Mouse (Mus musculus): ENCODE results near the gene Smg7. TPM values are rescaled to one million over a fixed set of nuclear protein-coding genes. Genes with fewer than 3 reads are reported as not detected.

Smg7 gene
- polyA plus RNA-seq, 1 experiment, result 16.6 TPM

DNA sequence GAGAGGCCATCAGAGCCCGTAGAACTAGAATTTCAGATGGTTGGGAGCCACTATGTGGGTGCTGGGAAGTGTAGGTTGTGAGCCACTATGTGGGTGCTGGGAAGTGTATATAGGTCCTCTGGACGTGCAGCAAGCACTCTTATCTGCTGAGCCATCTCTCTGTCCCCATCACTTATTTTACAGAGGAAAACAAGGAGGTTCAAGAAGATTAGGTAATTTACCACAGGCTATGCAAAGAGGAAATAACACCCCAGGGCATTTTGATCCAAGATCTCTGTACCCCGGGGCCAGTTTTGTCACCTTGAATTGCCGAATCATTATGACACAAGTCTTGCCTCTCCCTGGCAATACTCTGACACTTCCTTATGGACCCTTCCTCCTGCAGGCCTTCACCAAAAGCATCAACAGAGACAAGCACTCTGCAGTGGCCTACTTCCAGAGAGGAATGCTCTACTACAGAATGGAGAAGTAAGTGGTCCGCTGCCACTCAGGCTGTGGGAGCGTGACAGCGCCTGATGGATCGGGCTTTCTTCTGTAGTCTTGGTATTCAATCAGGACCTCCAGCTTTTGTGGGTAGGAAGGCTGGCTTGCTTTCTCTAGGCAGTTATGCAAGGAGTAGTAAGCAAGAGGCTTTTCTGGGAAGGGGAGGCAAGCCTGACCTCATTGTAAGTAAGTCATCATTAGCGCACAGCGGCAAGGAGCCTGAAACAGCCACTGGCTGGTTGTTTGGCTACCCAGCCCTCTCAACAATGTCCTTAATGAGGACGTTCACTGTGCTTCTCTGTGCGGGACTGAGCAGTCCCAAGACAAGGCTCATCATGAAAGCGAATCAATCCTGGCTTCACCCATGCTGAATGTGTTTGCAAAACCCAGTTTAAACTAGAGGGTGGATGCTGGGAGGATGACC lies 91.7 kb downstream of the Smg7 start:
- TF ChIP-seq MYOG (IDR thresholded peaks at IDR 0.05; ENCODE audit: control insufficient read depth, extremely low read depth, insufficient read length), result no peak
- TF ChIP-seq CEBPB (IDR thresholded peaks at IDR 0.05; ENCODE audit: low read depth), result no peak
- TF ChIP-seq MAX (IDR thresholded peaks at IDR 0.05), result no peak
- no peak for TF ChIP-seq MYOD1 (IDR thresholded peaks at IDR 0.05; ENCODE audit: control insufficient read depth, insufficient read length, low read depth)
- no peak for TF ChIP-seq CTCF (IDR thresholded peaks at IDR 0.05; ENCODE audit: control insufficient read depth, insufficient read depth, insufficient read length)
- no peak for TF ChIP-seq FOSL1 (IDR thresholded peaks at IDR 0.05; ENCODE audit: insufficient read depth, low read length, poor library complexity, severe bottlenecking)
- TF ChIP-seq USF1 (IDR thresholded peaks at IDR 0.05; ENCODE audit: low read depth), result no peak
- no peak overlapping the region for H3ac ChIP-seq (ENCODE audit: control insufficient read depth, insufficient read length, low read depth)
- no peaks in the 10 kb centered on the region for H3K79me3 ChIP-seq (ENCODE audit: low read depth)
- peaks cover 2% of the 10 kb centered on the region for H3K27me3 ChIP-seq (ENCODE audit: control insufficient read depth, insufficient read depth, insufficient read length)
- H3K36me3 ChIP-seq (ENCODE audit: control insufficient read depth, insufficient read depth), result no peaks in the 10 kb centered on the region
- no peaks in the 10 kb centered on the region for H3K79me2 ChIP-seq (ENCODE audit: control insufficient read depth, insufficient read depth)
- no peak overlapping the region for H3K4me3 ChIP-seq (ENCODE audit: insufficient read depth, poor library complexity, severe bottlenecking)

- TF ChIP-seq MYOG (IDR thresholded peaks at IDR 0.05; ENCODE audit: control insufficient read depth, extremely low read depth, insufficient read length) (no peak), FOSL1 (IDR thresholded peaks at IDR 0.05; ENCODE audit: insufficient read depth, low read length, poor library complexity, severe bottlenecking) (no peak), USF1 (IDR thresholded peaks at IDR 0.05; ENCODE audit: low read depth) (no peak), CTCF (IDR thresholded peaks at IDR 0.05; ENCODE audit: control insufficient read depth, insufficient read depth, insufficient read length) (no peak), CEBPB (IDR thresholded peaks at IDR 0.05; ENCODE audit: low read depth) (no peak), MAX (IDR thresholded peaks at IDR 0.05) (no peak), MYOD1 (IDR thresholded peaks at IDR 0.05; ENCODE audit: control insufficient read depth, insufficient read length, low read depth) (no peak)
- Histone ChIP-seq H3K36me3 (ENCODE audit: control insufficient read depth, insufficient read depth) (no peaks in the 10 kb centered on the region), H3K79me3 (ENCODE audit: low read depth) (no peaks in the 10 kb centered on the region), H3K4me3 (ENCODE audit: insufficient read depth, poor library complexity, severe bottlenecking) (no peak overlapping the region), H3K79me2 (ENCODE audit: control insufficient read depth, insufficient read depth) (no peaks in the 10 kb centered on the region), H3ac (ENCODE audit: control insufficient read depth, insufficient read length, low read depth) (no peak overlapping the region), H3K27me3 (ENCODE audit: control insufficient read depth, insufficient read depth, insufficient read length) (peaks cover 7% of the 10 kb centered on the region)
These were observed 92.7 kb downstream of the Smg7 start for GRCm38 (mm10) chr1:152809541-152810252.

DNA sequence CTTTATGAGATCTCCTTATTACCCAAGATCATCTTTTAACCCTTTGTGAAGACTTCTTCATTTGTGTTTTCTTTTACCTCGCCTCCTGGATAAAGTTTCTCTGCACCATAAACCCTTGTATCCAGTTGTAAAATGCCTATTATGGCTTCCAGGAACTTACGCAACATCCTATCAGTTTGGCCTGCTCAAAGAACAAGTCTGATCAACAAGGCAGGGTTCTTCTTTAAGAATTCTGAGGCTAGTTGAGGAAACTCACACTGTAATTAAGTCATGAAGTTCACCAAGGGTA lies 94.1 kb downstream of the Smg7 start:
- Histone ChIP-seq H3K79me2 (ENCODE audit: control insufficient read depth, insufficient read depth) (no peaks in the 10 kb centered on the region), H3K27me3 (ENCODE audit: control insufficient read depth, insufficient read depth, insufficient read length) (peaks cover 10% of the 10 kb centered on the region), H3K4me3 (ENCODE audit: insufficient read depth, poor library complexity, severe bottlenecking) (no peak overlapping the region), H3K36me3 (ENCODE audit: control insufficient read depth, insufficient read depth) (no peaks in the 10 kb centered on the region), H3K79me3 (ENCODE audit: low read depth) (no peaks in the 10 kb centered on the region), H3ac (ENCODE audit: control insufficient read depth, insufficient read length, low read depth) (no peak overlapping the region)
- TF ChIP-seq CEBPB (IDR thresholded peaks at IDR 0.05; ENCODE audit: low read depth), result no peak

DNA sequence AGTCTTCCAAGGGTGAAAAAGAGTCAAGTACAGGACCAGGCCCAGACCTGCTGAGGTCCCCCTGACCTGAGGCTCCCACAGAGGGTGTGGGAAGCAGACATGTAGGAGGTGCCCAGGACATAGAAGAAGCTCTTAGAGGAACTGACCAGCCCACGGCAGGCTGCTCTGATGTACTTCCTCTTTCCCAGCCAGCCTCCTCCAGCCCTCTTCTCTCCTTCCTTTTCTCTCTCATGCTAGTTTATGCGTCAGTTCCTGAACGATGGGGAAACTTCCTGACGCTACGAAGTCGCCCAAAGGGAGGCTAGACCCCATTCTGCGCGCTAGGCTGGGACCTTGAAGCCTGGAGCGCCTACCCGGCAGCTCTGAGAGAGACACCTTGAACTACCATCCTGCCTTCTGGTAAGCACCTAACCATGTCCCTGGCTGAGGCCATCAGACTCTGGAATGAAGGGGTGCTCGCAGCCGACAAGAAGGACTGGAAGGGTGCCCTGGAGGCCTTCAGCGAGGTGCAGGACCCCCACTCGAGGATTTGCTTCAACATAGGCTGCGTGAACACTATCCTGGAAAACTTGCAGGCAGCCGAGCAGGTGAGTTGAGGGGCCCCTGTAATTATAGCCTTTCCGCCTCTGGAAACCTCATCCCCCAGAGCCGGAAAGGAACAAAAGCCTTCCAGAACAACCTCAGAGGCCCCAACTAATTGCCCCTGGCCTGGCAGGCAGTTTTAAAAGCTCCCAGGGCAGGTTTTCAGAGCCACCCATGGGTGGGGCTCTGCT lies 94.6 kb downstream of the Smg7 start:
- Histone ChIP-seq H3K79me3 (ENCODE audit: low read depth) (no peaks in the 10 kb centered on the region), H3K27me3 (ENCODE audit: control insufficient read depth, insufficient read depth, insufficient read length) (peaks cover 10% of the 10 kb centered on the region), H3K36me3 (ENCODE audit: control insufficient read depth, insufficient read depth) (no peaks in the 10 kb centered on the region), H3K4me3 (ENCODE audit: insufficient read depth, poor library complexity, severe bottlenecking) (no peak overlapping the region), H3ac (ENCODE audit: control insufficient read depth, insufficient read length, low read depth) (no peak overlapping the region), H3K79me2 (ENCODE audit: control insufficient read depth, insufficient read depth) (no peaks in the 10 kb centered on the region)
- no peak for TF ChIP-seq USF1 (IDR thresholded peaks at IDR 0.05; ENCODE audit: low read depth)

DNA sequence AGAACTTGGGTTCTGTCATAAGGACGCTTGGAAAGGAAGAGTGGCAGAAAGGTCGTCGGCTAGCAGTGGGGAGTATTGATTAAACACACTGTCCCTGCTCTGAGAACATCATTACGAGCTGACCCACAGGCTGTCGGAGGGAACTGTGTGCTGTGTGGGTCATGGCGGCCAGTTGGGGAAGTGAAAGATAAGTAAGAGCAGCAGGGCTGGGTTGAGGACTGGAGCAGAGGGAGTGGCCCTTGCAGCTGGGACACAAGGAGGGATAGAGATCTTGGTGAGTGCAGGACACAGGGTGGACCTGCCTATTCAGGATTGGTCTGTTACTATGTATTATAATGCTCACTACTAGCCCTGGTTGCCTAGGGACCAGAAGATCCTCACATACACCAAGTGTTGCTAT lies 97.5 kb downstream of the Smg7 start:
- H3ac ChIP-seq (ENCODE audit: control insufficient read depth, insufficient read length, low read depth), result no peak overlapping the region
- H3K79me2 ChIP-seq (ENCODE audit: control insufficient read depth, insufficient read depth), result no peaks in the 10 kb centered on the region
- no peaks in the 10 kb centered on the region for H3K79me3 ChIP-seq (ENCODE audit: low read depth)
- H3K4me3 ChIP-seq (ENCODE audit: insufficient read depth, poor library complexity, severe bottlenecking), result no peak overlapping the region
- peaks cover 13% of the 10 kb centered on the region for H3K27me3 ChIP-seq (ENCODE audit: control insufficient read depth, insufficient read depth, insufficient read length)
- H3K36me3 ChIP-seq (ENCODE audit: control insufficient read depth, insufficient read depth), result no peaks in the 10 kb centered on the region
- TF ChIP-seq MAX (IDR thresholded peaks at IDR 0.05), result no peak
- no peak for TF ChIP-seq FOSL1 (IDR thresholded peaks at IDR 0.05; ENCODE audit: insufficient read depth, low read length, poor library complexity, severe bottlenecking)
- TF ChIP-seq CEBPB (IDR thresholded peaks at IDR 0.05; ENCODE audit: low read depth), result no peak
- no peak for TF ChIP-seq USF1 (IDR thresholded peaks at IDR 0.05; ENCODE audit: low read depth)
- TF ChIP-seq MYOG (IDR thresholded peaks at IDR 0.05; ENCODE audit: control insufficient read depth, extremely low read depth, insufficient read length), result no peak
- no peak for TF ChIP-seq MYOD1 (IDR thresholded peaks at IDR 0.05; ENCODE audit: control insufficient read depth, insufficient read length, low read depth)
- no peak for TF ChIP-seq CTCF (IDR thresholded peaks at IDR 0.05; ENCODE audit: control insufficient read depth, insufficient read depth, insufficient read length)
